Mouse (Mus musculus): ENCODE measurements around the gene Mid1. TPM values are rescaled to one million over a fixed set of nuclear protein-coding genes. Genes with fewer than 3 reads are reported as not detected.
"Not testable (repeated sequence)": the region's sequence is repeated elsewhere in the genome, so short reads cannot be mapped to it uniquely, and the experiment has no call there.

Gene Mid1
- polyA plus RNA-seq, 1 experiment from 2014 or later, result 22.3 TPM

GRCm38 (mm10) chrX:169996926-169997325 is 311.9 kb downstream of the Mid1 start:
- peaks cover 10% of the 10 kb centered on the region for H3K4me1 ChIP-seq
- not testable (repeated sequence) for H3K27me3 ChIP-seq (ENCODE audit: poor library complexity, severe bottlenecking); H3K27ac ChIP-seq; H3K36me3 ChIP-seq (replicated peaks); H3K4me3 ChIP-seq; DNase-seq (ENCODE audit: extremely low spot score, low spot score)
- WGBS, result no CpG with 5 or more reads among the region's 46 CpGs
- peaks cover 12% of the 10 kb centered on the region for H3K9me3 ChIP-seq

DNA sequence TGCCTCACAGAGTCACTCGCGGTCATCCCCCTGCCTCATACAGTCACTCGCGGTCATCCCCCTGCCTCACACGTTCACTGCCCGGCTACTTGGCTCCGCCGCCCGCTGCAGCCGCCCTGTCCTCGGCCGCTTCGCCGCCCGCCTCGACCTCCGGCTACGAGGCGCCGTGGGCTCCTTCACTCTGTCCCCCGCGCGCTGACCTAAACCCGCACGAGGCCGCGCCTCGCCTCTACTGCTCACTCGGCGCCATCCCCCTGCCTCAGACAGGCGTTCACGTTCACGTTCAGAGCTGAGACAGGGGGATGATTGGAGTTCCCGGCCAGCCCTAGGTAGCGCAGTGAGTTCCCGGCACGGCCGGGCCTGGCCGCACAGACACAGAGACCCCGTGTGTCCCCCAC is 312.5 kb downstream of the Mid1 start:
- H3K27me3 ChIP-seq (ENCODE audit: poor library complexity, severe bottlenecking); DNase-seq (ENCODE audit: extremely low spot score, low spot score); H3K36me3 ChIP-seq (replicated peaks): not testable (repeated sequence)
- Histone ChIP-seq H3K27ac (peak overlapping the region; percentile 85), H3K4me1 (peaks cover 15% of the 10 kb centered on the region), H3K9me3 (peaks cover 14% of the 10 kb centered on the region), H3K4me3 (peak overlapping the region; percentile 49)
- 14% methylated on average over 27 of the region's 40 CpGs for WGBS

DNA sequence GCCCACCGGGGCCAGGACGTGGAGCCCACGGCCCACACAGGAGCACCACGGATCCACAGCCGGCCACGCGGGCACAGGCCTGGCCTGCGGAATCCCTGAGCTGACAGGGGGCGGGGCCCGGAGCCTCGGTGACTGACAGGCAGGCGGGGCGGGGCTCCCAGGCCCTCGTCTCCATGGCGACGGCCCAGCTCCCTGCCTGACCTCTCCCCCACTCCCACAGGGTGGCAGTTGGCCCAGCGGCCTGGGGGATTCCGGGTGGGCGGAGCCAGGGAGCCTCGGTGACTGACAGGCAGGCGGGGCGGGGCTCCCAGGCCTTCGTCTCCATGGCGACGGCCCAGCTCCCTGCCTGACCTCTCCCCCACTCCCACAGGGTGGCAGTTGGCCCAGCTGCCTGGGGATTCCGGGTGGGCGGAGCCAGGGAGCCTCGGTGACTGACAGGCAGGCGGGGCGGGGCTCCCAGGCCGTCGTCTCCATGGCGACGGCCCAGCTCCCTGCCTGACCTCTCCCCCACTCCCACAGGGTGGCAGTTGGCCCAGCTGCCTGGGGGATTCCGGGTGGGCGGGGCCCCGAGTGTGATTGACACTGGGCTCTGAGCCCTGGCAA is 313.0 kb downstream of the Mid1 start:
- peak overlapping the region; percentile 85 for H3K27ac ChIP-seq
- DNase-seq (ENCODE audit: extremely low spot score, low spot score), result peak; percentile 28
- WGBS, result 3% methylated on average over 8 of the region's 37 CpGs
- peaks cover 15% of the 10 kb centered on the region for H3K4me1 ChIP-seq
- H3K36me3 ChIP-seq (replicated peaks); H3K27me3 ChIP-seq (ENCODE audit: poor library complexity, severe bottlenecking): not testable (repeated sequence)
- peaks cover 14% of the 10 kb centered on the region for H3K9me3 ChIP-seq
- H3K4me3 ChIP-seq, result peak overlapping the region; percentile 49

- H3K9me3 ChIP-seq, result peaks cover 14% of the 10 kb centered on the region
- peak; percentile 13 for DNase-seq (ENCODE audit: extremely low spot score, low spot score)
- not testable (repeated sequence) for H3K27me3 ChIP-seq (ENCODE audit: poor library complexity, severe bottlenecking); H3K27ac ChIP-seq; H3K36me3 ChIP-seq (replicated peaks); H3K4me3 ChIP-seq
- peaks cover 15% of the 10 kb centered on the region for H3K4me1 ChIP-seq
- WGBS, result 3% methylated on average over 2 of the region's 4 CpGs
Measured at GRCm38 (mm10) chrX:169998559-169999219, 313.7 kb downstream of the Mid1 start.

DNA sequence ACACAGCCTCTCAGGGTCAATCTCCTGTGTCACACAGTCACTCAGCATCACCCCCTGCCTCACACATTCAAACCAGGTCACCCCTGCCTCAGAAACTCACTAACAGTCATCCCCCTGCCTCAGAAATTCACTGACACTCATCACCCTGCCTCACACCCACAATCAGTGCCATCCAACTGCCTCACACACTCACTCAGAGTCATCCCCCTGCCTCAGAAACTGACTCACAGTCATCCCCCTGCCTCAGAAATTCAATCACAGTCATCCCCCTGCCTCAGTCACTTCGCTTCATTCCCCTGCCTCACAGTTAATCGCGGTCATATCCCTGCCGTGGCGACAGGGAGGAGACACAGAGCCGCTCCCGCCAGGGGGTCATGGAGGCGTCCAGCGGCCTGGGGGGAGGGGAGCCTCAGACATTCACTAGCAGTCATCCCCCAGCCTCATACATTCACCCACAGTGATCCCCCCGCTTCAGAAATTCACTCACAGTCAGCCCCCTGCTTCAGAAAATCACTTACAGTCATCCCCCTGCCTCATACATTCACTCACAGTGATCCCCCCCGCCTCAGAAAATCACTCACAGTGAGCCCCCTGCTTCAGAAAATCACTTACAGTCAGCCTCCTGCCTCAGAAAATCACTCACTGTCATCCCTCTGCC is 314.4 kb downstream of the Mid1 start:
- 39% methylated on average over 6 of the region's 11 CpGs for WGBS
- Histone ChIP-seq H3K9me3 (peaks cover 19% of the 10 kb centered on the region), H3K4me1 (peaks cover 19% of the 10 kb centered on the region), H3K27ac (peak overlapping the region; percentile 12; the same call in 1 of the 2 replicates)
- not testable (repeated sequence) for H3K4me3 ChIP-seq; H3K36me3 ChIP-seq (replicated peaks); H3K27me3 ChIP-seq (ENCODE audit: poor library complexity, severe bottlenecking)
- DNase-seq (ENCODE audit: extremely low spot score, low spot score), result peak; percentile 15

DNA sequence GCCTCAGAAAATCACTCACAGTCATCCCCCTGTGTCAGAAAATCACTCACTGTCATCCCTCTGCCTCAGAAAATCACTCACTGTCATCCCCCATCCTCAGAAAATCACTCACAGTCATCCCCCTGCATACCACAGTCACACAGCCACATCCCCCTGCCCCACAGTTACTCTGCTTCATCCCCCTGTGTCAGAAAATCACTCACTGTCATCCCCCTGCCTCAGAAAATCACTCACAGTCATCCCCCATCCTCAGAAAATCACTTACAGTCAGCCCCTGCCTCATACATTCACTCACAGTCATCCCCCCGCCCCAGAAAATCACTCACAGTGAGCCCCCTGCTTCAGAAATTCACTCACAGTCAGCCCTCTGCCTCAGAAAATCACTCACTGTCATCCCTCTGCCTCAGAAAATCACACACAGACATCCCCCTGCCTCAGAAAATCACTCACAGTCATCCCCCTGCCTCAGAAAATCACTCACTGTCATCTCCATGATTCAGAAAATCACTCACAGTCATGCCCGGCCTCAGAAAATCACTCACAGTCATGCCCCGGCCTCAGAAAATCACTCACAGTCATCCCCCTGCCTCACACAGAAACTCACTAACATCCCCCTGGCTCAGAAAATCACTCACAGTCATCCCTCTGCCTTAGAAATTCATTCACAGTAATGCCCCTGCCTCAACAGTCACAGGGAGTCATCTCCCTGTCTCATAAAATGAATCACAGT is 315.1 kb downstream of the Mid1 start:
- WGBS, result 0% methylated on average over 1 of the region's 3 CpGs
- H3K27ac ChIP-seq; DNase-seq (ENCODE audit: extremely low spot score, low spot score); H3K27me3 ChIP-seq (ENCODE audit: poor library complexity, severe bottlenecking); H3K36me3 ChIP-seq (replicated peaks); H3K4me3 ChIP-seq: not testable (repeated sequence)
- H3K4me1 ChIP-seq, result peaks cover 23% of the 10 kb centered on the region
- peaks cover 21% of the 10 kb centered on the region for H3K9me3 ChIP-seq

GRCm38 (mm10) chrX:170000642-170001387 is 315.8 kb downstream of the Mid1 start:
- Histone ChIP-seq H3K27ac (peak overlapping the region; percentile 77), H3K4me1 (peaks cover 26% of the 10 kb centered on the region), H3K9me3 (peaks cover 26% of the 10 kb centered on the region)
- not testable (repeated sequence) for H3K36me3 ChIP-seq (replicated peaks); H3K27me3 ChIP-seq (ENCODE audit: poor library complexity, severe bottlenecking); H3K4me3 ChIP-seq
- WGBS, result 43% methylated on average over 6 of the region's 6 CpGs
- DNase-seq (ENCODE audit: extremely low spot score, low spot score), result peak; percentile 33

GRCm38 (mm10) chrX:170001388-170001695 is 316.3 kb downstream of the Mid1 start:
- H3K4me3 ChIP-seq; DNase-seq (ENCODE audit: extremely low spot score, low spot score); H3K27me3 ChIP-seq (ENCODE audit: poor library complexity, severe bottlenecking); H3K36me3 ChIP-seq (replicated peaks): not testable (repeated sequence)
- 31% methylated on average over 11 of the region's 12 CpGs for WGBS
- H3K9me3 ChIP-seq, result peaks cover 27% of the 10 kb centered on the region
- H3K4me1 ChIP-seq, result peaks cover 26% of the 10 kb centered on the region
- peak overlapping the region; percentile 77 for H3K27ac ChIP-seq

GRCm38 (mm10) chrX:170002510-170003197 is 317.7 kb downstream of the Mid1 start:
- peak overlapping the region; percentile 72; the same call in 1 of the 2 replicates for H3K27ac ChIP-seq
- 44% methylated on average over 18 of the region's 18 CpGs for WGBS

GRCm38 (mm10) chrX:170003536-170003935 is 318.5 kb downstream of the Mid1 start:
- H3K27me3 ChIP-seq (ENCODE audit: poor library complexity, severe bottlenecking); H3K27ac ChIP-seq; H3K36me3 ChIP-seq (replicated peaks); DNase-seq (ENCODE audit: extremely low spot score, low spot score); H3K4me3 ChIP-seq: not testable (repeated sequence)
- WGBS, result 28% methylated on average over 1 of the region's 1 CpGs
- Histone ChIP-seq H3K4me1 (peaks cover 40% of the 10 kb centered on the region), H3K9me3 (peaks cover 46% of the 10 kb centered on the region)

More at GRCm38 (mm10) chrX:170002510-170003197, 317.7 kb downstream of the Mid1 start:
- H3K4me3 ChIP-seq; H3K27me3 ChIP-seq (ENCODE audit: poor library complexity, severe bottlenecking); H3K36me3 ChIP-seq (replicated peaks); DNase-seq (ENCODE audit: extremely low spot score, low spot score): not testable (repeated sequence)
- Histone ChIP-seq H3K4me1 (peaks cover 32% of the 10 kb centered on the region), H3K9me3 (peaks cover 37% of the 10 kb centered on the region)

GRCm38 (mm10) chrX:170004236-170004635 is 319.2 kb downstream of the Mid1 start:
- not testable (repeated sequence) for H3K27me3 ChIP-seq (ENCODE audit: poor library complexity, severe bottlenecking); H3K4me3 ChIP-seq; H3K36me3 ChIP-seq (replicated peaks)
- peak overlapping the region; percentile 72 for H3K27ac ChIP-seq
- peaks cover 44% of the 10 kb centered on the region for H3K4me1 ChIP-seq
- 47% methylated on average over 2 of the region's 2 CpGs for WGBS
- peak; percentile 63 for DNase-seq (ENCODE audit: extremely low spot score, low spot score)
- peaks cover 50% of the 10 kb centered on the region for H3K9me3 ChIP-seq

GRCm38 (mm10) chrX:170004793-170005192 is 319.8 kb downstream of the Mid1 start:
- Histone ChIP-seq H3K9me3 (peaks cover 55% of the 10 kb centered on the region), H3K27ac (peak overlapping the region; percentile 69), H3K4me3 (peak overlapping the region; percentile 17; the same call in 1 of the 2 replicates), H3K4me1 (peaks cover 44% of the 10 kb centered on the region)
- DNase-seq (ENCODE audit: extremely low spot score, low spot score), result peak; percentile 13
- H3K36me3 ChIP-seq (replicated peaks); H3K27me3 ChIP-seq (ENCODE audit: poor library complexity, severe bottlenecking): not testable (repeated sequence)
- 27% methylated on average over 5 of the region's 5 CpGs for WGBS

Measured in forebrain, embryonic 10.5 days (tissue).